Mouse (Mus musculus) layer of hippocampus, postnatal 36 days (tissue): ENCODE measurements at regions not wholly inside any gene's neighbourhood (a gene's known extent, or its start where the extent isn't known, plus 50 kb on each side); places are given as distances from the start of the nearest gene placed in this dataset.

Experiments used
- DNase-seq, 2 experiments: peaks; one replicate each; pipeline ENCODE4 v3.0.0; 2022

DNA sequence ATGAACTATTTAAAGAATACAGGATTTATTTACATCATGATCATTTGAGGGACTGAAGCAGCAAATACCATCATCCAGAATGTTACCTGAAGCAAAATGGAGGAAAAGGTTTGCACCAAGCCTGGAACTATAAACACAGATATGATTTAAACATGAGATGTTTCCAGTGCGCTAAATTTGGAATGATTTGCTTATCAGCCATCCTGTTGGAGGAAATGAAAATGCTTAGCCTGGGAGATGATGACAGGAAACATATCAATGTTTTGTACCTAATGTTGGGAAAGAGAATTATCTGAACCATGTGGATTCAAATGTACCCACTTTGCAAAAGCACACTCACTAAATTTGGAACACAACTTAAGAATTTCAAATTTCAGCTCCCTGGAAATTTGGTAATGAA, 149.3 kb downstream of the Adgra3 start:
- no peak for DNase-seq

DNA sequence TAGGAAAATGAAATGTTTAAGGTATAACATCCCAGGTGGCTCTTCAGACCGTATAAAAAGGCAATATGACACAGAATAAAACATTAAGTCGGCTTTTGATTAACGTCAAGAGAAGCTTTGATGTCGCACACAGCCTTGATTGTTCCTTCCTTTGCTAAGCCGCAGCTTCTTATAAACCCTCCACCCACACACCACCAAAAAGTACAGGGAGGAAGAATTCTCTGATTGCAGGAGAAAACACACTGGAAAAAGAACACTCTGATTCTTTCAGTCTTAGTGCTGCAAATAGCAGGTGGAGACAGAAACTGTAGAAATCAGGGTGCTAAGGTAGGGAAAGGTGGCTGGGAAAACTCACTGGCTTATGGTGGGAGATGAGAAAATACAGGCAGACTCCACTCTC, 162.7 kb downstream of the Adgra3 start:
- DNase-seq: no peak

DNA sequence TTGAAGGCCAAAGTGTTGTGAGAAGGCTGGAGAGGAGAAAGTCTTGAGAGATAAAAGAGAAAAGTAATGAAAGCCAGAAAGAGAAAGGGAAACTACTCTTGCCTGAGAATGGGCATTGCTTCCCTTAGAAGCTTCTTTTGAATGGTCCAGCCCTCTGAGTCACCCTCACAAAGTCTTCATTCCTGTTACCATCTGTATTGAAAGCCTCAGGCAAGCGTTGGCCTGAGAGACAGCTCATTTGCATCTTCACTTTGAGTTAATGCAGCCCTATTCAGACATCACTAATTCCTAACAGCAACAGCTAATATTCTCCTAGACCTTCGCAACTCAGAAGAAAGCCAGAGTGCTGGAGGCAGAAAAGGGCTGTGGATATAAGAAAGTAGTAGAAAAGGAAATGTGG, 178.4 kb downstream of the Adgra3 start:
- DNase-seq: no peak

DNA sequence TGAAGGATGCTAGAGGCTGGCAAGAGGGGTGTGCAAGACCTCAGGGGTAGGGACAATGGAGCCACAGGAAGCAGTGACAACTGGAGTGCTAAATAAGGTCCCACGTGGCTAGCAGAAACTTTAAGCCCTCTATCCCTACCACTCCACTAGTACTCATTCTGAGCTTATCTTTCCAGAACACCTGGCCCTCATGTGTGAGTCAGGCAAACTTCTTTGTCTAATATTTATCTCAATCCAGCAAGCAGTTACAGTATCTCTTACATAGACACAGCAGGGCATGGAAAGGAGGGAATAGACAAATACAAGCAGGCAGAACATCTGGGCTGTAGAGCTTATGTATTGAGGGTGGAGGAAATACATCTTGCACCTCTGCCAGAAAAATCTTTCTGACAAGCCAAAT, 182.6 kb downstream of the Adgra3 start:
- no peak for DNase-seq

DNA sequence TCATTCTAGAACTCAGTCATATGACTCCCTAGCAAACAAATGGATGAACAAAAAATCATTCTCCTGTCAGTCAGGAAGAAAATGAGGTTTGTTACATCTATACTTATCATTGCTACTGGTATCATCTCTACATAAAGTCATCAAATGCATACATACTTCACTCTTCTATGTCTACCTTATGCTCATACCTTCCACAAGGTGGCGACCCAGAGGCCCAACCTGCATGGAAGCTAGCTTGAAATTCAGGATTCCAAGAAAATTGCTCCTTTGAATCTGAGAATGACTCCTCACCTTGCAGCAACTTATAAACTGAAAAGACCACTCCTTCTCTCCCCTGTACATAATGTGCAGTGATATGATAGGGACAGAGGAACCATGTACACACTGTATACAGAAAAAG, 201.6 kb downstream of the Adgra3 start:
- DNase-seq: no peak

DNA sequence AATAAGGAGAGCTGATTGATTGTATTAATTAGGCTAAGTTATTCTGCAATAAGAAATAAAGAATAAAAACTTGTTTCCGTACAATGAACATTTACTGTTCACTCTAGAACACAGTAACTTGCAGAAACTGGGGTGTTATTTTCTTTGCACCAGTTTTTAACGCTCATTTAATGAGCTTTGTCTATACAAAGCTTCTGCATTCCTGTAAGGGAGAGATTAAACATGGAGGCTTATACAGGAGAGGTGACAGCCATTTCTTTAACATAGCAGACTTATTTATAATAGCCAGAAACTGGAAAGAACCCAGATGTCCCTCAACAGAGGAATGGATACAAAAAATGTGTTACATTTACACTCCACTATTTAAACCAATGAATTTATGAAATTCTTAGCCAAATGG, 202.8 kb downstream of the Adgra3 start:
- DNase-seq: no peak

DNA sequence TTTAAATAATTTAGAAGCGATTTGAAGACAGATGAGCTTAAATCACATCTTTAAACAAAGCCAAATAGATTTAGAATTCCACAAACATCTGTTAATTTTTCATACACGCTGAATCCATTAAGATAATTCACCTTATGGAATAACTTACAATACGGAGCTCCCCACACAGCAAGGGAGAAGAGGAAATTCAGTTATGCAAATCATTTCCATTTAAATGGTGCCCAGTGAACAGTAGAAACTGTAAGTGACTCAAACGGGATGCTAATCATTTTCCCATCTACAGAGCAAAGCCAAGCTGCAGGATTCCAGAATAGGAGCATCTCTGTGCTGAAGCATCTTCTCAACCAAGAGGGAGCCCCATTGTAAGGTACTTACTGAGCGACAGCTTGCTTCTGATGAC, 210.1 kb downstream of the Adgra3 start:
- no peak for DNase-seq

DNA sequence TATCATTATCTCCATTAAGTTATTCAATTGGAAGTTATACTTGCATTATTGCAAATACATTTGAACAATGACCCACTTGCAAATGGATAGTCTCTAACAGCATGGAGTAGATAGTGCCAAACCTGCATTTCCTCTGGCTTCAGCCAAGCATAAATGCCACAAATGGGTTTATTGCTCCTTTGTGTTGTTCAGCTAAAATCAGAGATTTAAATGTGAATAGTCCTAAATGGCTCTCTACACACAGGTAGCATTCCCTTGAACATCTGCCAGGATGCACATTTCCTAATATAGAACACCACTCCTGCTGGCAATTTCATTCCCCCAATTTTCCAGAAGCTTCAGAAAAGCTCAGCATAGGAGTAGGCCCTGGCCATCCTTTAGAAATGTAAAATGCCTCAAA, 210.6 kb downstream of the Adgra3 start:
- no peak for DNase-seq

DNA sequence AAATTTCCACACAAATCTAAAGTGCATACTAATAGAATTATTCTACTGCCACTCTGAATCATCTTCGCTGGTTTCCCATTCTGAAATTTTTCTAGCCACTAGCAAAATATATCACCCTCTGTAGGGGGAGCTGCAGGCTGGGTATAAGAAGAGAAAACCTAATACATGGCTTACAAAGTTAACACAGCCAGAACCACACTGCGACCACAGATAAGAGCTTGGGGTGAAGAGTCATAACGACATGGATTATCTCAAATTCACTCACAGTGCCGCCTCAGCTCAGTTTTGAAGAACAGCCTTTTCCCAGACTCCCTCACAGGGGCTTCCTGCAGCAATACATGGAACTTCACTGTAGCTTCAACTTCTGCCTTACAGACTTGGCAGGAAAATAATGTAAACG, 240.0 kb downstream of the Adgra3 start:
- no peak for DNase-seq

DNA sequence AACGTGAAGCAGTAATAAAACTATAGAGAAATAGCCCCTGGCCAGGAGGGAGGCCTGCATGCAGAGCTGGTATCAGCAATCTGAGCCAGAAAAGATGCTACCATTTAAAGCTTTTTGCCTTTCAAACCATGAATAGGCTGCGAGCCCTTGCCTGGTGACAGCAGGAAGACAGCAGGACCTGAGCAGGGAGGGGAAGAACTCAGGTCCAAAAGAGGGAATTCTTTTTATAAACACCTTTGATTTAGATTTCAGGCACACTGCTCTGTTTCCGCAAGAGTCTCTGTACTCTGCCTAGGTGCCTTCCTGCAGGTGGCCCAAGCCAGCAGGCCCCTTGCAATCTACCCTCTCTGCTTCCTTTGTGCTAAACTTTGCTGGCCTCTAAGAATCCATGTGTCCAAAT, 242.1 kb downstream of the Adgra3 start:
- no peak for DNase-seq

DNA sequence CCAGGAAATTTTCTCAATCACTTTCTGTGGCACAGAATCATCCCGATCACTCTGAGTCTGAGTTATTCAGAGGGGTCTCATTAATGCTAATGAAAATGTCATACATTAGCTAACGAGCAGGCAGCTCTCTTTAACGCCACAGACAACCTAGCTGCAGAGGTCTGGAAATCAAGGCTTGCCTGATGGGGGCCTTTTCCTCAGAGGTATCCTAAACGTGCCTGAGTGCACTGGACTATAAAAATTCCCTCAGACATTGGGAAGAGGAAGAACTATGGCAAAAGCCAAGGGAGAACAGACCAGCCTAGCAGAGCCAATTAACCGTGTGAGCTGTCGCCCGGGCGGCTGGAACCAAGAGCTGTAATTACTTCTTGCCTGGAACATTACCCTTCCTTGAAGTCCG, 245.5 kb downstream of the Adgra3 start:
- no peak for DNase-seq

DNA sequence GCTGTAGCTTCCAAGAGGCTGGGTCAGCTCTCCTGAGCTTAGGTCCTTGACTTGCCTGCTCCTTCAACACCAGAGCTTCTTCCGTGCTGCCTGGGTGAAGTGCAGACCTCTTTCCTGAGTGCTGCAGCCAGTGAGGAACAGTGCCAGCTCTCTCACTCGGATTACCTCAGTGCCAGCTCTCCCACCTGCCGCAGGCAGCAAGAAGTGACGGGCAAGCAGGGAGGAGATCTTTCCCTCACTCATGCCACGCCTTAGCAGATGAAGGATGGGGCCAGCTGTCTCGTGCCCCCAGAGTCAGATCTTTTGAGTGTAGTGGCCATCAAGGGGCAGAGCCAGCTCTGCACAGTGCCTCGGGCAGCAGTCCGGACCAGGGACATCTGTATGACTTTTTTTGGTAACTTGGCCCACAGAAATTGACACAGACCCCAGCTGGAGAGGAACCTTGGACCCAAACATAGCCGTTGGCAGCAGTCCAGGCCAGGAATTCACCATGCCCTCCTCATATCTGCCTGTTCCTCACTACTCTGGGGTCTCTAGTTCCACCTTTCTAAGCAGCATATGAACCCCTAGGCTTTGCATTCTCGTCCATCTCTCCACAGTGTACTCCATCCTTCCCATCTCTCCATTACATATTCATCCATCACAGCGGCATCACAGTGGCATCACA, 263.9 kb upstream of the Kcnip4 start:
- no peak for DNase-seq

DNA sequence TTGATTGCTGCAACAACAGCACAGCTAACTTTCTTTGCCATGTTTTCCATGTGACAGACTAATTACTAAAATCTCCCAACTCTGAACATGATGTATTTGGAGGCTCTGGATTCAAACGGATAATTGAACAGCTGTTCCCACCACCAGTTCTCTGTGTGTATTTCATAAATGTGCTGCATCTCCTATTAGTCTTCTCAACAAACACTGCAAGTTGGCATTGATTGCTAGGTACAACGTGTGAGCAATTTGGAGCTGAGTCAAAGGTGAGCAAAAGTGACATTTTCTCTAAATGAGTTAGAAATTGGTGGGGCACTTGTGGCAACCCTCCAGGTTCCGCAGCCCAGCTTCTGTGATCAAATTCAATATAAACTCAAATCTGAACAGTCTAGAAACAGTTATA, 259.0 kb upstream of the Kcnip4 start:
- peak; percentile 35 to 42 for DNase-seq

DNA sequence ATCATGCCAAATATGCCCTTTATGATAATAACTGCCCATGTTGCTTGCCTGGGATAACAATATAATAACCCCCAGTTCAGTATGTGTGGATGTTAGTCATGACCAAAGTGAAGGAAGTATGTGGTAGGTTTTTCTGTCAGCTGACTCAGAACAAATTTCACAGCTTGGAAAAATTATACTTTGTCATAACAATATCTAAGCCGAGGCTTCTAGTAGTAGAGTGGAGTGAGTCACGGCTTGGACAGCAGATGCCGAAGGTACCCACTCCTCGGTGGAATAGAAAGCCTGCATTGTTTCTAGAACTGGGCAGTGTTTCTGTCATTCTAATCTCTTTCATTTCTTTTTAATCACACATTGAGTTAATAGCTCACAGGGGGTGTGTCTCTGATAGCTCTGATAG, 236.3 kb upstream of the Kcnip4 start:
- no peak for DNase-seq

DNA sequence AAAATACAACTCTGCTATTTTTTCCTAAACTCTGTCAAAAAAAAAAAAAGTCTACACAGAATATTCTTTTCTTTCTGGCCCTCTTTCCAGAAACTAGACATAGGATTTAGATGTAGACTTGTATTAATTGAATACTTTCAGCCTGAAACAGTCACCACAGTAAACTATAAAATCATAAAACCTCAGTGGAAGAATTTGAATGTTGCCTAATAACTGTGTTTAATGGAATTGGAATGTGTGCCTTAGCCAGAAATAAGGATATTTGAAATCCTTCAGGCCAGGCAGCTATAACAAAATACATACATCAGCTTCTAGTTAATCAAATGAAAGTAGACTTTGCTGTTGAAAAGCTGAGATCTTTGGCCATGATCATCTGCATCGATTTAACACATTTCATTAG, 230.8 kb upstream of the Kcnip4 start:
- no peak for DNase-seq

DNA sequence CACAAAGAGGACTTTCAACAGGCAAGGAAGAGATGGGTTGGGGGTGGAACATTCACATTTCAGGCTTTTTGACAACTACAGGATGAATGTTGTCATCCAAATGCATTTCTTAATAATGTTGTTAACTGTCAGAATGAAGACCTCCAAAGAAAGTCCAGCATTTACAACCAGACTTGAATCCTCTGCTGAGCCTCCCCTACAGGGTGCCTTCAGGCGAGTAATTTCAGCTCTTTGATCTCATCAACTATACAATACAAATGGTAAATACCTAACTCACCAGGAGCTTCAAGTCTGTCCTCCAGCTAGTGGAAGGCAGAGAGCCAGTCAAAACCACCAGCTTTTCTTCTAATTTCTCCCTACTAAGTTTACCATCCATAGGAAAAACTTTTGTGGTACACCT, 187.9 kb upstream of the Kcnip4 start:
- no peak for DNase-seq

DNA sequence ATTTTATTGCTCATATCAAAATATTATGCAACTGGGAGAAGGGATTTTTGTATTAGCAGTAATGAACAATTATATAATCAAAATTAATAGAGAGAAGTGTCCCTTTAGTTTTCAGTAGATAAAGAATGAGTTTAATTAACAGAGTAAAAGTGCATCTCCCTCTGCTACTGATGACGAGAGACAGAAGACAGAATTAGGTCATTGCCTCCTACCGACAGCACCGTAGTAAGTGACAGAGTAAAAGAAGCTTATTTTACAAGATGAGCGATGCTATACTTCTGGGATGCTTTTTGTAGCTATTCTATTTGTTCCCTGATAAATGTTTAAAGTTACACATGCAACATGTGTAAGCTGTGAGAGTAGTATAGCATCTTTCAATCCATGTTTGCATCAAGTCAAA, 157.4 kb upstream of the Kcnip4 start:
- no peak for DNase-seq

DNA sequence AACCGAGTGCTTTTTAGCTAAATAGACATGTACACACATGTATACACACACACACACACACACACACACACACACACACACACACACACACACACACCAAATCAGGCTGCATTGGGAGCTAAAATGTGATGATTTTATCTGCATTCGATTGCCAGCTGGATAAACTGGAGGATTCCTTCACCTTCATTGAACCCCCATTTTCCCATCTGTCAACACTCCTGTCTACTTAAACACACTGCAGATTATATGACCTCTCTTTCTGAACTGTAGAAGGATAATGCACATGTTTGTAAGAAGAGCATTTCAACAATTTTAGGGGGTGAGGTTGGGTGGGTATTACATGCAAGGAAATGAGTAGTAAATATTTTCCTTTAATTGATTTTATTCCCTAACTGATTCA, 156.8 kb upstream of the Kcnip4 start:
- DNase-seq: no peak

DNA sequence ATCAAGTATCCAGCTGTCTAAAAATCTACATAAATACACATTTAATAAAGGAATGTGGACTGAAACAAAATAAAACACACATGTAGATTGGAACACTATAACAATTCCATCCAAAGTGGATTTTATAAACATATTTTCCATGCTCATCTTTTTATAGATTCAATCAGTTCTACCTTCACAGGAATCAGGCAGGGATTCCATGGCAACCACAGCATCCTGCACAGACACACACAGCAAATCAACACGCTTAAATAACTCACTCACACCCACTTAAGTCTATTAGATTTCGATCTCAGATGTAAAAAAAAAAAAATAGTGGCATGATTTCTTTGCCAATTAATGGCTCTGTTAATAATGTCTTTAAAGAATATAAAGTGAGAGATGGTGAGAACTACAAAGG, 151.2 kb upstream of the Kcnip4 start:
- DNase-seq: peak in 1 of 2 experiments; percentile 6

DNA sequence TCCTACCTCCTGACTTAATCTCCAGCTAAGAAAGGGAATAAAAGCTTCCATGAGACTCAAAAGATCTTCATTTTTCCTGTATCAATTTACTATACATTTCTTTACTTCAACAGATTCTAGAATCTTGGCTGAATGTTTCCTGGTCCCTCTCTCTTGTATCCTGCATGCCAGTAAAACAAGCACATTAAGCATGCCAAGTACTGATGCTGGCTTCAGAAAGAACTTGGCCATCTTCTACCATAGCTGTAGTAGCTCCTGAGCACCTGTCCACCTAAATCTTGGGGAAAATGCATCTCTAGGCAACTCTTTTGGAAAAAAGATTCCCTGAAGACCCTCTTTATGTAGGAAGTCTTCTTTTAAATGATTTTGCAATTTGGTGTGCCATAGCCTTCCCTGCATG, 140.5 kb upstream of the Kcnip4 start:
- no peak for DNase-seq

DNA sequence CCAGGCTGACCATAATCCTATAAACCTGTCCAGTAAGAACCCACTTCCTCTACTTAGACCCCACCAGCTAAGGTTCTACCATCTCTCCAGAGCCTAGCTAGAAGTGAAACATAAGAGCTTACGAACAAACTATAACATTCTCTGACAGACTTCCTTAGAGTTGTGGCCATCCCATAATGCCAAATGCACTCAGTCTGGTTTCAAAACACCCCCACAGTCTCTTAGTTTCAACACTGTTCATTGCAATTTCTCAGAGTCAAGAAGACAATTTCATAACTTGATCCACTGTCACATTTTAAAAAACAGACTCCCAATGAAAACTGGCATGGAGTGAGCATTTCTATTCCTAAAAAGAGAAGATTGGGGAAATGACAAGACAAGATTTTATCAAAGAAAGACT, 139.2 kb upstream of the Kcnip4 start:
- no peak for DNase-seq

DNA sequence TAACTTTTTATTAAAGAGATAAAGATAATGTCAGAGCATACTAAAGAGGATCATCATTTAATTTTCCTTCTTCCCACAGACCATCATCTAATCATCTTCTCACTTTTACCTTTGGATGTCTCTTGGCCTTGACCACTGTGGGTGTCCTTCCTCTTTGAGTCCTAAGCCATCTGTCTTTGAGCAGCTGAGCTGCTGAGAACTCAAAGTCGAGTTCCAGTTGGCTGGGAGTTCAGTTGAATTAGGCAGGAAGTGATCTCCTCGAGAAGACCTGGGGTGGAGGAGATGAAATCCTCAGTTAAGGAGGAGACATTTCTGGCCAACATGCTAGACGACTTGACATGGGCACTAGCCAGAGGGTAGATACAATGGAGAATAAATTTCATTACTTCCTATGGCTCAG, 137.4 kb upstream of the Kcnip4 start:
- DNase-seq: no peak

DNA sequence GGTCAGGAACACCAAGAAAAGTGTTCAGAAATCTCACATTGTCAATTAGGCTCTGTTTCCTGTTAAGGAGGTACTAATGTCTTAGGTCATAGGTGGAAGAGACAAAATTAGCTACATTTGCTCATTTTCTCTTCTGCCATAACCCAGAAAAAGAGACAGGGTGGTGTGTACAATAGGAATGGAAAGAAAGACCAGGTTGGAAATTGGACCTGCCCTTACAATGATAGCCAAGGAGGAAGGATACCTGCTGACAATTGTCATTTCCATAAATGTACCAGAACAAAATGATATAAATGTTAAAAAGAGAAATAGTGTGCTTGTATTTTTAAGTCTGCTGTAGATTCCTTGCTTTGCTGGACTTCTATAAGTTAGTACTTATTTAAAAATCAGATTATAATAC, 135.9 kb upstream of the Kcnip4 start:
- DNase-seq: no peak

DNA sequence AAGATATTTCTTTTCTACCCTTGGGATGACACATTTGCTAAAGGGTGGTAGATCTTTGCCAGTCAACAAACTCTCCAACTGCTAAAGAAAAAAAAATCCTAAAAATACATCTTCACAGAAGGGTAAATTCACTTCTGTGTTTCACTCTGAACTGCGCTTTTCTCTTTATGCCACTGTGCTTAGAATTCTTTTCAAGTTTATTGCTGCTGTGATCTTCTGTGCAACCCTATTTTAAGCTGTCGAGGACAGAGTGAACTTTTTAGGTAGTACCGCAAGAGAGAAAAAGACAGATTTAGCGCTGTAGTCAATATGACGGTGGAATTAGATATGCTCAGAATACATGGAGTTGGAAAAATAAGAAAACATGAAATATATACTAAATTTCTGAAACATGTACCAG, 126.2 kb upstream of the Kcnip4 start:
- DNase-seq: no peak

DNA sequence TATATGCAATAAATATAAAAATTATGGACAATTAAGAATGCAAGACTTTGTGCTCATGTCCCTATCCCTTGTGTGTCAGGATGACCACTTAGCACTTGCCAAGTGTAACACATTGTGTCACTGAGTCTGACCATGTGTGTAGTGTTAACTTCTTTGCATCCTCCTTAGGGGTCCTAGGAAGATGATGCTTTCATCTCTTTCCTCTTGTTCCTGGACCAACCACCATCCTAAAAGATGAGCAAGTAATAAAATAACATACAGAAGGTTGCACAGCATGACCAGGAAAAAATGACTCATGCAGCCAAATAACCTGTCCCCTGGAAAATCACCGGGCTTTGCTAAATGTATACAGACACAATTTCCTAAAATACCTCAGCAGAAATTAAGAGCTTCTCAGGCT, 121.1 kb upstream of the Kcnip4 start:
- DNase-seq: no peak

DNA sequence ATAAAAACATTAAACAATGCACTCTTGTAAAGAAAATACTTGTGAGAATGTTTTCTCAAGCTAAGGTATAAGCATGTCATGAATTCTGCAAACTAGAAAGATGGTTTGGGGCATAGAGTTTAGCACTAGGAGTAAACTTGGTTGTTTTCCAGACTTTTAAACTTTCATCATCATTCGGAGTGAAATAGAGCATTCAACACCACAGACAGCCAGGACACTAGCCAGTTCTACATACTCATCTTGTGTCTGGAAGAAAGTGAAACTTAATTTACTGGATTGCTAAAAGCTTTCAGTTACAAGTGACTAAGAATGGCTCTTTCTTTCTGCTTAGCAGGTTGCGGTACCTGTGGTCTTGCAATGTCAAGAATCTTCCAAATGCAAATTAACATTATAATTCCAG, 119.9 kb upstream of the Kcnip4 start:
- DNase-seq: no peak
